Mouse (Mus musculus): ENCODE data around the gene Mat1a. TPM values are rescaled to one million over a fixed set of nuclear protein-coding genes. Genes with fewer than 3 reads are reported as not detected.

Gene Mat1a
- polyA plus RNA-seq, 2 experiments: 8.3 to 20.4 TPM

- no peak for DNase-seq (ENCODE audit: low read depth in 3 of 3, low spot score in 3 of 3)
- Histone ChIP-seq H3K9me3 (ENCODE audit: control insufficient read depth, low read length) (no peaks in the 10 kb centered on the region), H3K4me1 (replicated peaks; ENCODE audit: control insufficient read depth in 2 of 2, insufficient read depth in 2 of 2, low read length in 1 of 2) (no peaks in the 10 kb centered on the region; a peak in 1 of 4 replicates), H3K9ac (replicated peaks) (no peak overlapping the region), H3K27ac (no peak overlapping the region), H3K27me3 (ENCODE audit: control insufficient read depth, insufficient read depth, low read length) (no peaks in the 10 kb centered on the region), H3K4me3 (ENCODE audit: insufficient read depth in 1 of 2, low read depth in 2 of 2, low read length in 2 of 2) (no peak overlapping the region), H3K4me2 (ENCODE audit: low read depth) (no peak overlapping the region), H3K36me3 (replicated peaks; ENCODE audit: control insufficient read depth, insufficient read depth, low read depth) (no peaks in the 10 kb centered on the region)
- 45% methylated on average over 2 of the region's 2 CpGs for WGBS (ENCODE audit: insufficient replicate concordance)
- TF ChIP-seq CTCF (IDR thresholded peaks at IDR 0.05; ENCODE audit: low read depth) (no peak), EP300 (IDR thresholded peaks at IDR 0.05; ENCODE audit: low read depth) (no peak)
- no peak for ATAC-seq (ENCODE audit: insufficient read depth)
These were observed 2.6 kb upstream of the Mat1a start for GRCm38 (mm10) chr14:41102269-41102668.

GRCm38 (mm10) chr14:41111031-41111668 lies 6.3 kb downstream of the Mat1a start:
- no peak overlapping the region for H3K4me2 ChIP-seq (ENCODE audit: low read depth)
- no peaks in the 10 kb centered on the region for H3K27me3 ChIP-seq (ENCODE audit: control insufficient read depth, insufficient read depth, low read length)
- H3K9me3 ChIP-seq (ENCODE audit: control insufficient read depth, low read length): no peaks in the 10 kb centered on the region
- no peak for TF ChIP-seq CTCF (IDR thresholded peaks at IDR 0.05; ENCODE audit: low read depth)
- no peak for TF ChIP-seq EP300 (IDR thresholded peaks at IDR 0.05; ENCODE audit: low read depth)
- H3K36me3 ChIP-seq (replicated peaks; ENCODE audit: control insufficient read depth, insufficient read depth, low read depth): no peaks in the 10 kb centered on the region
- 60% methylated on average over 7 of the region's 7 CpGs for WGBS (ENCODE audit: insufficient replicate concordance)
- no peak overlapping the region for H3K9ac ChIP-seq (replicated peaks)
- DNase-seq (ENCODE audit: low read depth in 3 of 3, low spot score in 3 of 3) (no peak), ATAC-seq (ENCODE audit: insufficient read depth) (no peak)
- H3K27ac ChIP-seq: no peak overlapping the region
- no peak overlapping the region for H3K4me3 ChIP-seq (ENCODE audit: insufficient read depth in 1 of 2, low read depth in 2 of 2, low read length in 2 of 2)
- 0 out of 4 replicates have a peak, but pooled peaks cover 0 to 2% of the 10 kb centered on the region in 2 experiments for H3K4me1 ChIP-seq (replicated peaks; ENCODE audit: control insufficient read depth in 2 of 2, insufficient read depth in 2 of 2, low read length in 1 of 2)

GRCm38 (mm10) chr14:41112944-41113343 lies 8.1 kb downstream of the Mat1a start:
- WGBS (ENCODE audit: insufficient replicate concordance): 35% methylated on average over 4 of the region's 4 CpGs
- no peaks in the 10 kb centered on the region for H3K27me3 ChIP-seq (ENCODE audit: control insufficient read depth, insufficient read depth, low read length)
- no peak overlapping the region for H3K4me2 ChIP-seq (ENCODE audit: low read depth)
- H3K4me3 ChIP-seq (ENCODE audit: insufficient read depth in 1 of 2, low read depth in 2 of 2, low read length in 2 of 2): no peak overlapping the region
- H3K9me3 ChIP-seq (ENCODE audit: control insufficient read depth, low read length): no peaks in the 10 kb centered on the region
- H3K4me1 ChIP-seq (replicated peaks; ENCODE audit: control insufficient read depth in 2 of 2, insufficient read depth in 2 of 2, low read length in 1 of 2): 0 out of 4 replicates have a peak, but pooled peaks cover 0 to 2% of the 10 kb centered on the region in 2 experiments
- no peak overlapping the region for H3K9ac ChIP-seq (replicated peaks)
- no peaks in the 10 kb centered on the region for H3K36me3 ChIP-seq (replicated peaks; ENCODE audit: control insufficient read depth, insufficient read depth, low read depth)
- DNase-seq (ENCODE audit: low read depth in 3 of 3, low spot score in 3 of 3) (no peak), ATAC-seq (ENCODE audit: insufficient read depth) (peak; percentile 26; the same call in 1 of the 2 replicates)
- H3K27ac ChIP-seq: no peak overlapping the region
- TF ChIP-seq EP300 (IDR thresholded peaks at IDR 0.05; ENCODE audit: low read depth): no peak
- no peak for TF ChIP-seq CTCF (IDR thresholded peaks at IDR 0.05; ENCODE audit: low read depth)

- Histone ChIP-seq H3K27me3 (ENCODE audit: control insufficient read depth, insufficient read depth, low read length) (no peaks in the 10 kb centered on the region), H3K27ac (no peak overlapping the region), H3K4me1 (replicated peaks; ENCODE audit: control insufficient read depth in 2 of 2, insufficient read depth in 2 of 2, low read length in 1 of 2) (0 out of 4 replicates have a peak, but pooled peaks cover 0 to 2% of the 10 kb centered on the region in 2 experiments), H3K4me2 (ENCODE audit: low read depth) (no peak overlapping the region), H3K9ac (replicated peaks) (no peak overlapping the region), H3K4me3 (ENCODE audit: insufficient read depth in 1 of 2, low read depth in 2 of 2, low read length in 2 of 2) (no peak overlapping the region), H3K9me3 (ENCODE audit: control insufficient read depth, low read length) (no peaks in the 10 kb centered on the region), H3K36me3 (replicated peaks; ENCODE audit: control insufficient read depth, insufficient read depth, low read depth) (no peaks in the 10 kb centered on the region)
- WGBS (ENCODE audit: insufficient replicate concordance): 58% methylated on average over 3 of the region's 3 CpGs
- TF ChIP-seq EP300 (IDR thresholded peaks at IDR 0.05; ENCODE audit: low read depth): no peak
- TF ChIP-seq CTCF (IDR thresholded peaks at IDR 0.05; ENCODE audit: low read depth): no peak
- DNase-seq (ENCODE audit: low read depth in 3 of 3, low spot score in 3 of 3) (no peak), ATAC-seq (ENCODE audit: insufficient read depth) (no peak)
These were observed 11.4 kb downstream of the Mat1a start for GRCm38 (mm10) chr14:41116271-41116670.

- H3K9ac ChIP-seq (replicated peaks): no peak overlapping the region
- no peak overlapping the region for H3K4me2 ChIP-seq (ENCODE audit: low read depth)
- no peaks in the 10 kb centered on the region for H3K4me1 ChIP-seq (replicated peaks; ENCODE audit: control insufficient read depth in 2 of 2, insufficient read depth in 2 of 2, low read length in 1 of 2)
- no peak overlapping the region for H3K4me3 ChIP-seq (ENCODE audit: insufficient read depth in 1 of 2, low read depth in 2 of 2, low read length in 2 of 2)
- 54% methylated on average over 5 of the region's 5 CpGs for WGBS (ENCODE audit: insufficient replicate concordance)
- no peak for DNase-seq (ENCODE audit: low read depth in 3 of 3, low spot score in 3 of 3)
- no peak for TF ChIP-seq EP300 (IDR thresholded peaks at IDR 0.05; ENCODE audit: low read depth)
- no peak for TF ChIP-seq CTCF (IDR thresholded peaks at IDR 0.05; ENCODE audit: low read depth)
- H3K9me3 ChIP-seq (ENCODE audit: control insufficient read depth, low read length): no peaks in the 10 kb centered on the region
- no peak for ATAC-seq (ENCODE audit: insufficient read depth)
- H3K27ac ChIP-seq: no peak overlapping the region
- no peaks in the 10 kb centered on the region for H3K27me3 ChIP-seq (ENCODE audit: control insufficient read depth, insufficient read depth, low read length)
- H3K36me3 ChIP-seq (replicated peaks; ENCODE audit: control insufficient read depth, insufficient read depth, low read depth): no peaks in the 10 kb centered on the region
These were observed 19.8 kb downstream of the Mat1a start for GRCm38 (mm10) chr14:41124683-41125082.
